Mouse (Mus musculus) small intestine, adult 2 months (tissue): ENCODE data around the gene Rasgrp1. TPM values are rescaled to one million over a fixed set of nuclear protein-coding genes. Genes with fewer than 3 reads are reported as not detected.

Experiments used
- H3K27ac ChIP-seq: fragments of 200-500 bp; 2 replicates; pipeline ENCODE4 v1.5.1; 2012; ENCODE audit warnings: low read depth, low read length, control low read depth, inconsistent platforms; ENCODE audit not compliant: insufficient read depth
- H3K27me3 ChIP-seq: fragments of 200-500 bp; 2 replicates; pipeline ENCODE4 v1.6.1; 2012; ENCODE audit warnings: mild to moderate bottlenecking, moderate library complexity, low read length, inconsistent platforms; ENCODE audit not compliant: control insufficient read depth, insufficient read depth
- H3K36me3 ChIP-seq: fragments of 200-500 bp; 2 replicates; pipeline ENCODE4 v1.6.1; 2012; ENCODE audit warnings: mild to moderate bottlenecking, low read length, control low read depth, inconsistent platforms; ENCODE audit not compliant: control insufficient read depth, insufficient read depth
- H3K4me1 ChIP-seq: fragments of 200-500 bp; 2 replicates; pipeline ENCODE4 v1.6.1; 2012; ENCODE audit warnings: low read length, inconsistent platforms, mixed read lengths; ENCODE audit not compliant: control insufficient read depth, insufficient read depth, insufficient read length
- H3K4me3 ChIP-seq: fragments of 200-500 bp; 2 replicates; pipeline ENCODE4 v1.5.1; 2012; ENCODE audit warnings: low read depth, mild to moderate bottlenecking, control low read depth, inconsistent platforms, low read length, moderate library complexity
- CTCF ChIP-seq: fragments of 200-500 bp; IDR thresholded peaks from 2 replicates; pipeline ENCODE4 v1.5.1; 2012; ENCODE audit warnings: low read depth, mild to moderate bottlenecking, control low read depth, inconsistent platforms, low read length, moderate library complexity, mixed read lengths; ENCODE audit not compliant: insufficient replicate concordance, insufficient read length; ENCODE audit errors: extremely low read depth
- POLR2A ChIP-seq: fragments of 200-500 bp; IDR thresholded peaks from 2 replicates; pipeline ENCODE4 v1.6.1; 2012; ENCODE audit warnings: low read depth, mild to moderate bottlenecking, control low read depth, inconsistent platforms, low read length, moderate library complexity
- WGBS: fragments of 180-500 bp; shearing (Covaris S2); methylation state at CpG from one replicate; pipeline ENCODE4 v1.1.7; 2018; 5-methylcytosine and 5-hydroxymethylcytosine counted together
- polyA plus RNA-seq: library from polyadenylated mRNA; depleted of rRNA; stranded (reverse); fragments of >200 nt; gene quantifications from 2 replicates; pipeline ENCODE4 v1.2.3, GENCODE M21; 2012; rRNA removed

The Rasgrp1 gene
- polyA plus RNA-seq, 1 experiment = 2.1 TPM

DNA sequence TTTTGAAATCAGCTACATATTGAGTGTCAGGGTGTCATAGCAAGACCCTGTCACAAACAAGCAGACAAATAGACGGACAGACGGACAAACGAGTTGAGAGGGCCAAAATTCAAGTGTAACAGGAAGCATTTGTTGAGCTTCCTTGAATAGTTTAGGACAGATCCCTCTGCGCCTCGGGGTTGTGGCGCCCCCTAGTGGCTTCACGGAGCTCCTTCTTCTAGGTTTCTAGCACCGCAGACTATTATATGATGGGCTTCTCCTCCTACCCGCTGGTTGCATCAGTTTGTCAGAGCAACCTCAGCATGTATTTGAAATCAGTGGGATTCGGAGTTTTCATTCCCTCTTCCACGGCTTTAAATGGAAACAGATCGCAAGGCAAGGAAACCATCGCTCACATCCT is 111.5 kb downstream of the Rasgrp1 start:
- Histone ChIP-seq H3K36me3 (no peaks in the 10 kb centered on the region), H3K4me3 (no peak overlapping the region), H3K4me1 (no peaks in the 10 kb centered on the region), H3K27me3 (no peaks in the 10 kb centered on the region), H3K27ac (no peak overlapping the region)
- TF ChIP-seq CTCF (peak; percentile 92), POLR2A (no peak)
- 5% methylated on average over 13 of the region's 13 CpGs for WGBS

- Histone ChIP-seq H3K4me1 (no peaks in the 10 kb centered on the region), H3K27me3 (no peaks in the 10 kb centered on the region), H3K36me3 (no peaks in the 10 kb centered on the region), H3K4me3 (no peak overlapping the region), H3K27ac (no peak overlapping the region)
- 83% methylated on average over 7 of the region's 7 CpGs for WGBS
- no peak for TF ChIP-seq CTCF
- no peak for TF ChIP-seq POLR2A
Measured at GRCm38 (mm10) chr2:117230261-117230660, 112.5 kb downstream of the Rasgrp1 start.

Other genes starting within 250 kb of the Rasgrp1 start
- 1.5 and 1.8 TPM in 2 replicates for gene Spred1, start 221.6 kb downstream of the Rasgrp1 start, polyA plus RNA-seq
- gene Fam98b, start 93.3 kb downstream of the Rasgrp1 start, polyA plus RNA-seq = 1.2 and 2.5 TPM in 2 replicates